Mouse (Mus musculus) testis, adult 2 months (tissue): ENCODE data around the gene Aurkc.
"Not testable (repeated sequence)": the region's sequence is repeated elsewhere in the genome, so short reads cannot be mapped to it uniquely, and the experiment has no call there.

ENCODE experiments used
- CTCF ChIP-seq: fragments of 200-500 bp; IDR thresholded peaks from 2 replicates; pipeline ENCODE4 v1.5.1; 2012; ENCODE audit warnings: low read depth, mild to moderate bottlenecking, inconsistent platforms, low read length, moderate library complexity; ENCODE audit not compliant: control insufficient read depth, insufficient read depth, insufficient replicate concordance
- POLR2A ChIP-seq: fragments of 200-500 bp; IDR thresholded peaks from 2 replicates; pipeline ENCODE4 v1.6.1; 2012; ENCODE audit warnings: low read depth, mild to moderate bottlenecking, inconsistent platforms, low read length, moderate library complexity; ENCODE audit not compliant: control insufficient read depth

- not testable (repeated sequence) for TF ChIP-seq CTCF, POLR2A
These were observed 3.8 kb downstream of the Aurkc start for GRCm38 (mm10) chr7:6998914-6999313.
